Mouse (Mus musculus): ENCODE results near the gene Slc12a8. TPM values are rescaled to one million over a fixed set of nuclear protein-coding genes. Genes with fewer than 3 reads are reported as not detected.

Gene Slc12a8
- polyA plus RNA-seq, 3 experiments from 2014 or later, result 3.4 to 7.0 (median 6.0) TPM

DNA sequence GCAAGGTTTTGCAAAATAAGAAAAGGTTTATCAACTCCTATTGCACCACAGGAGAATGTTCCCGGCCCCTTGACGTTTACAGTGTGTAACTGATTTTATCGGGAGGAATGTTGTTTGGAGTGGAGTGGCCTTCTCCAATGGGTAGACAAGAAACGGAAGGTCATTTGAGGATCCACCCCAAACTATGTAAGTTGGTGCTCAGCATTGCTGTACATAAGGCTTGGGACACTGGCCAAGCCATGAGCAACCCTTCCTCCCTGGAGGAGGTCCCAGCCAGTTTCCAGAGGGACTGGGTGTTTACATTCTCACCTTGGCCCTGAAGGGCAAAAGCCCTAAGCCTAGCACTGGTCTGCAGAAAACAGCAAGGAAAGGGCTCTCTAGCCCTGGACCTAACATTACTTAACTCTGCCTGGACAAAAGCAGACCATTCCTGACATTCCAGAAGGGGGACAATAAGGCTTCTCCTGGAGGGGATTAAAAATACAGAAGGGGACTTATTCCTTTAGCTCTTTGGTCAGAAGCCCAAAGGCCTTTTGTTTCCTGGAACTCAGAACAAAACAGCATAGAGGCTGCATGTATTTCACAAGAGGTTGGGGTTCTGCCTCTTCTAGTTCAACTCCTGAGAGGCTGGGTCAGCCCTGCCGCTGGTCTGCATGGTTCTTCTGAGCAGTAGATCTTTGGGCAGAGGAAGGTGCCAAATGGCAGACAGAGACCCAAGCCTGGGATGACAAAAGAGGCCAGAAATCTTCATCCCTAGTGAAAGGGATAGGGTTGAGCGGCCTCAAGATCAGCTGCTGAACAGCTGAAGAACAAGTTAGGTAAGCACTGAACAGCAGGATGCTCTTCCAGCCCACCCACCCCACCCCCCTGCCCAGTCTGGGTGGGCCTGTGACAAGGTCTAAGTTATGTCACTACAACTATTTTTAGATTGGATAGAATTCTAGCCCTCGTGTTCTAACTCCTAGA, 159.5 kb downstream of the Slc12a8 start:
- no peak for ATAC-seq

DNA sequence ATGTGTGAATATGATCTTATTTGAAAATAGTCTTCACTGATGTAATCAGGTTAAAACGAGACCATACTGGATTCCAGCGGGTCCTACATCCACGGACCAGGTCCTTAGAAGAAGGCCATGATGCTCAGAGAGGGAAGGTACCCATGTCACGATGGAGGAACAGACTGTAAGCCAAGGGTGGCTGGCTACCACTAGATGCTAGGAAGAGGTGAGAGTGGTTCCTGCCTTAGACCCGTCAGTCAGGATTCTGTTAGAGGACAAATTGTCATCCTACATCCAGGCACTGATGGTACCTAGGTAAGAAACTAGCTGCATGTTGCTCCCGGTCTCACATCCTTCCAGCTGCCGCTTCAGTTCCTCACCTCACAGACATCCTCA, 160.2 kb downstream of the Slc12a8 start:
- no peak for ATAC-seq

DNA sequence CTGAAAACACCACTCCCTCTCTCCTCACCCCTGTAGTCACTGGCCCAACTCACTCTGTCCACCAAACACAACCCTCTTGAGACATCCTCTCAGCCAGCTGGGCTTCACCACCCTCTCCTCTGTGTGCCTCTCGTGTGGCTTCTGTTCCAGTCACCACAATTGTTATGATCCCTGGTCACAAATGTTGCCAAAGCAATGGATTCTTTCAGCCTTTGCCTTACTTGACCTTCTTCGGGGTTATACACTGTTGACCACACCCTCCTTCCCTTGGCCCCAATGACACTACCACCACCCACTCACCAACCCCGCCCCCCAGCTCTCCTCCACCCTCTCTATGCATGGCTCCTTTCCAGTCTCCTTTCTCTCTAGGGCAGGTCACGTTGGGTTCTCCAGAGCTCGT, 160.8 kb downstream of the Slc12a8 start:
- no peak for ATAC-seq

DNA sequence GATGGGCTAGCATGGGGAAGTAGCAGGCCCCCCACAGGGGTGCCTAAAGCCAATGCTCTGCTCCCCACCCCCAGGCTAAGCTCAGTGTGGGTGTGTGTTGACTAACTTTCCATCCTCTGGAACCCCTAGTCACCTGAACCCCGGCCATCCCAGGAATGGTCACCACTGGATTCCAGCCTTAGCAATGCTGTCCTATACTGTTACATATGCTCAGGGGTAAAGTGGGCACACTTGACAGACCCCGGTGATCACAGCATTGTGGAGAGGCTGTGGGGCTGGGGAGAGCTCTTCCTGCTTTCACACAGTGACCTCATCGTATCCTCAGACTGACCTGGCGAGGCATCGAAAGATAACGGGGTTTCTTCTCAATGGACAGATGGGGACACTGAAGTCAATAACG, 163.1 kb downstream of the Slc12a8 start:
- ATAC-seq, result no peak

DNA sequence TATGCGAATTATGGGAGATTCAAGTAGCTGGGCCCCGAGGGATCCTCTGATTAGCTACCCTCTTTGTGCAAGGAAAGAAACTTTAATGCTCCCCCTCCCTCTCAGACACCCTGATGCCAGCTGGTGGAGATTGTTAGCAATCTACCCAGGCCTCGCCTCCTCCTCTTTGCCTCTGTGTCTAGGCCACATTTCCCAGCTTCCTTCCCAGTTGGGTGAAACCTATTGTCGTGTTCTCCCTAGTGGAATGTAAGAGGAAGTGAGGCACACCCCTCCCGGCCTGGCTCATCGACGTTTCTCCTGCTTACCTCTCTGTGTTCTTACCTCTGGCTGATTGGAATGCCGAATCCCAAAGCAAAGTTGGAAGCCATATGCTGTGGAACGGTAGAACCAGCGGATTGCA, 163.7 kb downstream of the Slc12a8 start:
- ATAC-seq, result no peak

DNA sequence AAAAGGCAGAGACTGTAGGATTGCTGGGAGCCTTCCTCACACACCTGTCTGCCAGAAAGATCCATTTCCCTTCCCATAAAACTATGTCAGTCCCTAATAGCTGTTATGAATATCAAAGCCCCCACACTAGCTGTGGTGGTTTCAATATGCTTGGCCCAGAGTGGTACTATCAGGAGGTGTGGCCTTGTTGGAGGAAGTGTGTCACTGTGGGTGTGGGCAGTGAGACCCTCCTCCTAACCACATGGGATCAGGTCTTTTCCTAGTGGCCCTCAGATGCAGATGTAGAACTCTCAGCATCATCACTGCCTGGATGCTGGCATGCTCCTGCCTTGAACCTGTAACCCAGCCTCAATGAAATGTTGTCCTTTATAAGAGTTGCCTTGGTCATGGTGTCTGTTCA, 164.5 kb downstream of the Slc12a8 start:
- ATAC-seq, result no peak

DNA sequence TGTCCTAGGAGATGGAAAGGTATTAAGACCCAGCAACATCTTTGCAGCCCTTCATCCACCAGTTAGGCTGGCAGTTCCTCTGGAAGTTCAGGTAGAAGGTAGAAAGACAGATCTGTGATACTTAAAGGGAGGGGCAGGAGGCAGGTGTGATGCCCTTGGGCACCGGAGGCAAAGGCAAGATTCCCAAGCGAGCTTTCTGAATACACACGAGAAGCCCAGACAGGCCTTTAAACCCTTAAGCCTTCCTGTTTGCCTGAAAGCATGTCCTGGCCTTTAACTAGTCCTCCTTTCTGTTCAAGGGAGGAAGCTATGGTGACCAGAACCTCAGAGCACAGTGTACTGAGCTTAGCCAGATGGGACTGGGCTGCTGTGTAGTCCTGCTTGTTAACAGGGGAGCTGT, 165.5 kb downstream of the Slc12a8 start:
- no peak for ATAC-seq

DNA sequence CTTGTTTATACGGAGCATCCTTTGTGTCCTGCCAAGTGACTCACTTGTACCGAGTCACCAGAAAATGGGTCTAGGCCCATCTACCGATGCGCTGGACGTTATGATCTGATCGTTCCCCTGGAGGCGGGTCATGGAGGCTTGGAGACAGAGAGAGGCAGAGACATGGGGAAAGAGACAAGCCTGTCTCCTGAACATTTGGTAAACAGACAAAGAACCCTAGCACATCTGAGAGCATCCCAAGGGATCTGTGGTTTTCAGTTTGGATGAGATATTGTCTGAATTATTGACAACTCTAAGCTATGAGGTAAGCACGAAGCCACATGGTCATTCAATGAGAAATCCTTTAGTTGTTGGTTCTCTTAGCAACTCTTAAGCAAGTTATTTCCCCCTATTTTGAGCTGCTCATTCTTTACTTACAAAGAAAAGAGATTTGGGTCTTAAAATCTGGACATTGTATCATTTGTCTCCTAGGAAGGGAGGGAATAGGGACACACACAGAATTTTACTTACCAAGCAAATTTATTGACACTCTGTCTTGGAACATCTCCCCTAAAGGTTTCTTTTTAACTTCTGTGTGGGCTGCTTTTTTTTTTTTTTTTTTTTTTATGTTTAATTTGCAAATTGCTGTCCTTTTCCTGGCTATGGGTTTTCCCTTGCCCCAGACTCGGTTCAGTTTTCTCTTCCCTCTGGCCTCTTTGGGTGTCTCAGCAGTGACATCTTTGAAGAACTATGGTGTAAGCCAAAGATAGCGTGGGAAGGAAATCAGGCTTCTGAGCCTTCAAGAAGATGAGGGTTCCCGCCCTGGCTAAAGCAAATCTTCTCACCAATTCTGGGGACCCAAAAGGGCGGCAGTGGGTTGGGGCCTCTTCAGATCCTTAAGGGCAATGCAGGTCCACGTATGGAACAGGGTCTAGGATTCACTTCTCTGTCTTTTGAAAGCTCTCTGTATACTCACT, 166.4 kb downstream of the Slc12a8 start:
- ATAC-seq, result peak; percentile 11

DNA sequence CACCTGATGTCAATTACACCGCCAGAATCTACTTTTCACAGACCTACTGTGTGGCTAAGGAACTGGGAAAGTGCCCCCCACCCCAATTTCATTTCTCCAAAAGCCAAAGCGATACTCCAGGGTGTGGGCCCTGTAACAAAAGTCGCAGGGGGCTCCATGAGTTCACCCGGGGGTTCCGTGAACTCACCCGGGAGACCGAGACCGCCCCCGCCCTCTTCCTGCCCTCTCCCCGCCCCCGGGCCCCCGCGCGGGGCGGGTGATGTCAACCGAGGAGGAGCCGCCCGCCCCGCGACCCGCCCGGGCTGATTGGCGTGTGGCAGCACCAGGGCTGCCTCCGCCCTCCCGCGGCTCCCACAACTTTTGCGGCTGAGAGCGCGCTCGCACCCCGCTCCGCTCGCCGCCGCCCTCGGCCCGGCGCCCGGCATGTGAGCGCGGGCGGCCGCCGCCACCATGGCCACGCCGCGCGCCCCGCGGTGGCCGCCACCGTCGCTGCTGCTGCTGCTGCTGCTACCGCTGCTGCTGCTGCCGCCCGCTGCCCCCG, 167.1 kb downstream of the Slc12a8 start, which contains the start of gene Heg1:
TSS of gene Heg1 (plus strand) at position 209 of the 541 bp plus-strand sequence.
- ATAC-seq, result peak; percentile 46

DNA sequence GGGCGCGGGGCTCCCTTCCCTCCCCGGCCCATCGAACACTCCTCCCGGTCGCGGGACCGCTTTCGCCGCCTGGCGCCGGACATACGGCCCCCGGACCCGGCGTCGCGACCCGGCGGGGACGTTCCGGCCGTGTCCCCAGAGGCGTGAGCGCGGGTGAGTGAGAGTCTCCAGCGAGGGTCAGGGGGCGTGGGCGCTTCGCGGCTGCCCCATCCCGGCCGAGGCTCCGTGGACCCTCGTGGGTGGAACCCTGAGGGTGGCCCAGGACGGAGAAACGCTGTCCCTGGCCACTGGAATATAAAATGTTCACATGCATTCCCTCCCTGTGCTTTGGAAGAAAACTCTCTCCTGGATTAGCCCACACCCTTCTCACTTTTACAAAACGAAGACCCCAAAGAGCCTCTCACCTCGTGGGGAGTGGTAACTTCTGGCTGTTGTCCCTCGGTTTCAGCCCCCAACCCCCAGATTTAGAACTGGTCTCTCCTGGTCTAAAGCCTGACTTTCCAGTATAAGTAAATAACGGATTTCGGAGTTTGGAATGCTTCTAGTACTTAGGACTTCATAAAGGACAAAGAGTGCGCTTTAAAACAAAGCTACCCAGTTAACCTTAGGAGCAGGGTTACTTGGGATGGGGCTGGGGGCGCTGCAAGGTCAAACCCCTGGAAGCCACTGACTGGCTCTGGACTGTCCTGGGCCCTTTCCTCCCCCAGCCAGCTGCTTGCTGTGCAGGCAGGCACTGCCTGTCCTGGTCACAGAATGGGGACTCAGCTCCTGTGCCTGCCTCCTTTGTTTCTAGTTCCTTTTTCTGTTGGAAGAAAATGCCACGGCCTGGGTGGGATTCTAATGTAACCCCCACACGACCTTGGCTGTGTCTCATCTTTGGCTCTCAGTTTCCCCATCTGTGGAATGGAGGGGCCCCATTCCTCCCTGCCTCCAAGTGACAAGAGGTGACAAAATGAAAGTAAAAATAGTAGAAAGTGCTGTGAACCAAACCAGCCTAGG, 167.9 kb downstream of the Slc12a8 start:
- peak; percentile 21 for ATAC-seq

DNA sequence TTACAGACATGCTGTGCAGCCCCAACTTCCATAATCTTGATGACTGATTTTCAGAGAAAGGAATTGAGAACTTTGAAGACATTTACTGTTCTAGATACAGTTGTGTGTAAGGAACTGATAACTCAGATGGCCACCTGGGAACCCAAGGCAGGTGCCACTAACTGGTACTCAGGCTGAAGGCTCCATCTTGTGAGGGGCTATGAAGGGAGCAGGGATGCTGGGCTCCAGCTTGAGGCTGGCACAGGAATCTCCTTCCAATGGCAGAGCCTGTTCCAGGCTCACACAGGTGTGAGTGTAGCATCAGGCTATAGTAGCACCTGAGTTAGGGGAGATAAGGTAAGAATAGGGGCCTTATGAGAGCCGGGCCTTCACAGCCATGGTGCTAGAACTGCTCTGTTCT, 168.9 kb downstream of the Slc12a8 start:
- ATAC-seq, result no peak

DNA sequence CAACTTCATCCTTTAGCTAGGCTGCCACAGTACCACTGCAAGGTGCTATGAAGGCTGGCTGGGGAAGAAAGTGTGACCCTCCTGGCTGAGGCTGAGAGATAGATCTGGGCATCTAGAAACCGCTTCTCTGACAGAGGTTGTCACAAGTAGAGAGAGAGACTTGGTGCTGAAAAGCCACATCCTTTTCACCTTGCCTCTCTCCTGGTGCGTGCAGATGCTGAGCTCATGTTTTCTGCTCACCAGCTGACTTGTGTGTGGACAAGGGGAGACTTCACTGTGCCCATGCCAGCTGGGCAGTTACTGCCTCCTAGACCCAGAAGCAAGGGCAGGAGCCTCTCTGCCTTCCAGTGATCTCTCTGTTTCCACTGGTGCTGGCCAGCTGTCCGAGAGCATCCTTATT, 170.6 kb downstream of the Slc12a8 start:
- peak; percentile 71 for ATAC-seq

DNA sequence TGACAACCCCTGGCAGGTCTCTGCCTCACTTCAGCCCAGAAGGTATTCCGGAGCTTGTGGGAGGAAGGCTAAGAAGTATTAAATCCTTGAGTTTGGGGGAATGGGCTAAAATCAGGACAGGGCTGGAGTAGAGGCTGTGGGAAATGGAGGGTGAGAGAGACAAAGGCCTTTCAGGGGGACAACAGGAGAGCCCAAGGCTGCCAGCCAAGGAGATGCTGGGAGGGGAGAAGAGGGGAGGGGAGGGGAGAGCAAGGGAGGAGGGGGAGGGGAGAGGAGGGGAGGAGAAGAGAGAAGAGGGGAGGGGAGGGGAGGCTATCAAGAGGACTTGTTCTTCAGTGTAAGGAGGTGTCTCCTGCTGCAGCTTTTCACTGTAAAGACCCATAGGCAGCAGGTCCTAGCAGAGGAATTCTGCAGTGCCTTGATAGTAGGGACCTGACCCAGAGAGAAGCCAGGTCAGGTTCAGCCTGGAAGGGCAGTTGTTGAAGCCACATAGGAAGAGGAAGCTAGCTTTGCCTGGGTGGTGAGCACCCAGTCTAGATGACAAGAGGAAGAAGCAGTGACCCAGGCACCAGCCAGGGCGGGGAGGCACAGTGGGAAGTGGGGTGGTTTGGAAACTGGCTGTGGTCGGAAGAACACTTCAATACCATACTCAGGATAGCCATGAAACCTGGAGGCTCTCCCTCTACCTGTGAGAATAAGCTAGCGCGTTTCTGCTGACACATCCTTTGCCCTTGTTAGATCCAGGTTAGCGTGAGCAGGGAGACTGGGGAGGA, 174.0 kb downstream of the Slc12a8 start:
- peak; percentile 38 for ATAC-seq

DNA sequence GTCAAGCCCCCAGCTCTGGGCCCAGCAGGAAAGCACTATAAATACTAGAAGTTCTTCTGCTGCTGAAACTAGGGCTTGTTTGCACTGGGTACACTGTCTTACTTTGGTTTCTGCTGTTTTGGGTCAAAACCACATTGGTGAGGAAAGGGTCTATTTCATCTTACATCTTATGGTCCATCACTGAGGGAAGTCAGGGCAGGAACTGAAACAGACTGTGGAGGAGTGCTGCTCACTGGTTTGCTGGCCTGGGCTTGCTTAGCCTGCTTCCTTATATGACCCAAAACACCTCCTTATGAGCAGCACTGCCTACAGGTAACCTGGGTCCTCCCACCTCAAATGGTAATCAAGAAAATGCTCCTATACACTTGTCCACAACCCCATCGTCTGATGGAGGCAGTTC, 176.4 kb downstream of the Slc12a8 start:
- ATAC-seq, result no peak

DNA sequence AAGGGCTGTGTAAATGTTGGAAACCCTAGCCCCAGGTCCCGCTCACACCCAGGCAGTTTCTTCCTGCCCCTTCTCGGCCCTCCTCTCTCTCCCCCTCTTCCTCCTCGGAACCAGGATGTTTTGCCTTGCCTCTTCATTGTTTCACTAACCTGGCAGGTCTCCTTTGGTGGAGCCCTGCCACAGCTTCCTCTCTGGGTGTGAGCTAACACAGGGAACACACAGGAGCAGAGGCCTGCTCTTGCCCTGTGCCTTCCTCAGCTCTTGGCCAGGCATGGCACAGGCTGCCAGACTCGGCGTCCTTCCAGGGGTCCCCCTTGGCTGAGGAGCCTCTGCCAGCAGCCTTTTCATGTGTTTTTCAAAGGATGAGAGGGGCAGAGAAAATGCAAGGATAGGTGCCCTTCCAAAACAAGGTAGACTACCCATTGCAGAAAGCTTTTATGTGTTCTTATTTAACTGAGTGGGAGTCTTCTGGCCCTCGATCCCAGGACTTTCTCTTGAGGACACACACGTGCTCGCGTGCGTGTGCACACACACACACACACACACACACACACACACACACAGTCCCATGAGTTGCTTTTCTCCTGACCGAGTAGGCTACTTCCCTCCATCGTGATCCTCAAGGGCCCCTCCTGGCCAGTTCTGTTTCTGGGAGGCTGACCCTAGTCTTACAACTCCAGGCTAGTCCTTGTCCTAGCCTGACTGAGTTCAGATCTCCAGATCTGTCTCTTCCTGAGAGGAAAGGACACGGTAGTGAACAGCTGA, 179.9 kb downstream of the Slc12a8 start:
- no peak for ATAC-seq

DNA sequence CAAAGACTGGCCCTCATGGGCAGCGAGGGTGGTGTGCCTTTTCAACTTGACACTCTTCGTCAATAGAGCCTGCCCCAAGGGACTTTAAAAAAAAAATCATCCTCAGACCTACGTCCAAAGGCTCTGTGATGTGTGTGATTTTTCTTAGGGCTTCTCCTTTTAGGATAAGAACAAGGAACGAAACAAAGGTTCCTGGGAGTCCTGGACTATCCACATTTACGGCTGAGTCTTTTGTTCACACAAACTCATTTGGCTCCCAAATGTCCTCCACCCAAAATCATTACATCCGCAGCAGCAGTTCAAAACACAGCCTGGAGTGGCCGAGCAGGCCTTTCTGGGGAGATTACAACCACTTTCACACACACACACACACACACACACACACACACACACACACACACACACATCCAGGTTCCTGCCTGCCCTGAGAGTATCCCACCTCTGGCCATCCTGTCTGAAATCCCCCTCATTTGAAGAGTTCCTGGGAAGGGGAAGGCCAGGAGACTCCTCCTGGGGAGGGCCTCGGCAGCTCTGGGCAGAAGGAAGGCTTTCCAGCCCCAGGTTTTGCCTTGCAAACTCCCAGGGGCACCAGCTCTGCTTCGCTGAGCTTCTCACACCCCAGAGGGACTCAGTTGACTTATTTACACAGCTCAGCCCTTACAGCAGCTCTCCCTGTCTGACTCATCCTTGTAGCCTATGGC, 180.6 kb downstream of the Slc12a8 start:
- no peak for ATAC-seq

DNA sequence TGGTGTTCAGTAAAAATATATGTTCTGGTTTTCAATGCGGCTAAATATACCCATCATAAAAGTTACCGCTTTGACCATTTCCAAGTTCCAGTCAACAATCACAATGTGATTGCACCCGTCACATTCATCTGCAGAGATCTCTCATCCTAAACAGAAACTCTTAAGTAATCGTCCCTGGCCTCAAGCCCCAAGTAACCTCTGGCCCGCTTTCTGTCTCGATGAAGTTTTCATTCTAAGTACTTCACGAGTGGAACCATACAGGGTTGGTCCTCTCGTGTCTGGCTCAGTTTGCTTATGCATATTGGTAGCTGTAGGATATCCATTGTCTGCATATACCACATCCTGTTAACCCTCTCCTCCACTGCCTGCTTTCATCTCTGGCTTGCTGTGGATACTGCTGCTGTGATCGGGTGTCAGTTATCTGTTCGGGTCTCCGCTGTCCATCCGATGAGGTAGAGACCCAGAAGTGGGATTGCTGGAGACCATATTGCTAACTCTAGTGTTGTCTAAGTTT, 181.2 kb downstream of the Slc12a8 start:
- ATAC-seq, result peak; percentile 92

DNA sequence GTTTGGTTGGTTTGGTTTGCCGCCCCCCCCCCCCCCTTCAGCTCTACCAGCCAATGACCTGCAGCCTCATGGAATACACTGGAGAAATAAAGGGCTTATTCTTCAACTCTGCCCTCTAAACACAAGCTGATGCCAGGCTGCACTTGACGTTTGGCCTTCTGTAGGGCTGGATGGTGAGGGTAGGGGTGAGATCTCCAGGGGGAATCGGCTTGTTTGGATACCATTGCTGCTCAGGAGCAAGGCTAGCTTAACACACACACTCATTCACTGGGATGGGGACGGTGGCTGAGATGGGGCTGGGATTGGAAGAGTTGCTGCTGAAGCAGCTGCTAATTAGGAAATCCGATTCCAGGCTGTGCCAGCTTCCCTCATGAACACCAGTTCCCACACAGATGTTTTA, 183.5 kb downstream of the Slc12a8 start:
- ATAC-seq, result no peak

DNA sequence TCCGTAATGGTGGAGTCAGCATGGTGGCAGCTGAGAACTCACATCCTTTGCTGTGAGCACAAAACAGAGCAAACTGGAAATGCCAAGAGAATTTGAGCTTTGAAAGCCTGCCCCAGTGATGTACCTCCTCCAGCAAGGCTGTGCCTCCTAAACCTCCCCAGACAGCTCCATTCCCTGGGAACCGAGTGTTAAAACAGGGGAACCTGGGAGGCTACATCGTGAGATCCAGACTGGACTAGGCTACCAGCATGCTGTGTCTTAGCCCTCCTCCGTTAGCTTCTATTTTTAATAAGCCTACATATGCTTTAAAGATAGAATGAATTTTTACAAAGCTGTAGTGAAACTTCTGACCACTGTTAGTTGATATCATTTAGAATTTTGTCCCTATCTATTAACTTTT, 184.7 kb downstream of the Slc12a8 start:
- no peak for ATAC-seq
